Mouse (Mus musculus) liver, embryonic 14.5 days (tissue): ENCODE measurements around the gene Them7. TPM values are rescaled to one million over a fixed set of nuclear protein-coding genes. Genes with fewer than 3 reads are reported as not detected.

Experiments
- ATAC-seq: fragments of 200-750 bp; cut with Nextera tagmentation; 2 replicates; pipeline ENCODE4 v1.8.0; 2017; ENCODE audit warnings: moderate number of reproducible peaks, mild to moderate bottlenecking, moderate library complexity; ENCODE audit not compliant: insufficient read depth
- DNase-seq, 3 experiments: peaks; one replicate each; pipeline ENCODE4 v3.0.0-alpha.2; 2012 to 2013; ENCODE audit warnings: low read depth in 3 of 3, low spot score in 3 of 3
- H3K27ac ChIP-seq: fragments of 300-500 bp; sonication (generic); 2 replicates; pipeline ENCODE4 v1.5.1; 2014; ENCODE audit warnings: moderate library complexity, mild to moderate bottlenecking, control low read depth, inconsistent platforms
- H3K27me3 ChIP-seq: fragments of 300-500 bp; sonication (generic); 2 replicates; pipeline ENCODE4 v1.6.1; 2014; ENCODE audit warnings: mild to moderate bottlenecking, low read length, moderate library complexity; ENCODE audit not compliant: control insufficient read depth, insufficient read depth
- H3K36me3 ChIP-seq: fragments of 300-500 bp; sonication (generic); replicated peaks from 2 replicates; pipeline ENCODE4 v1.6.1; 2014; ENCODE audit warnings: low read depth; ENCODE audit not compliant: control insufficient read depth, insufficient read depth
- H3K4me1 ChIP-seq, 2 experiments: fragments of 200-500 bp in 1 of 2; fragments of 300-500 bp in 1 of 2; sonication (generic) in 1 of 2; replicated peaks; 2 replicates each; pipeline ENCODE4 v1.6.1; 2012 to 2014; ENCODE audit warnings: antibody characterized with exemption in 1 of 2, inconsistent platforms in 1 of 2, low read length in 1 of 2; ENCODE audit not compliant: control insufficient read depth in 2 of 2, insufficient read depth in 2 of 2
- H3K4me2 ChIP-seq: fragments of 300-500 bp; sonication (generic); 2 replicates; pipeline ENCODE4 v1.6.1; 2014; ENCODE audit warnings: low read depth, mild to moderate bottlenecking, control low read depth, moderate library complexity
- H3K4me3 ChIP-seq, 2 experiments: fragments of 200-500 bp in 1 of 2; fragments of 300-500 bp in 1 of 2; sonication (generic) in 1 of 2; 2 replicates each; pipeline ENCODE4 v1.5.1; 2012 to 2014; ENCODE audit warnings: low read depth in 2 of 2, low read length in 2 of 2, mild to moderate bottlenecking in 2 of 2, control low read depth in 1 of 2, inconsistent platforms in 1 of 2, moderate library complexity in 1 of 2; ENCODE audit not compliant: insufficient read depth in 1 of 2
- H3K9ac ChIP-seq: fragments of 300-500 bp; sonication (generic); replicated peaks from 2 replicates; pipeline ENCODE4 v1.6.1; 2014; ENCODE audit warnings: mild to moderate bottlenecking, control low read depth, moderate library complexity
- H3K9me3 ChIP-seq: fragments of 300-500 bp; sonication (generic); 2 replicates; pipeline ENCODE4 v1.6.1; 2016; ENCODE audit warnings: low read length, mixed read lengths; ENCODE audit not compliant: control insufficient read depth
- CTCF ChIP-seq: IDR thresholded peaks from 2 replicates; pipeline ENCODE4 v1.5.1; 2016; ENCODE audit warnings: antibody characterized with exemption, low read depth, control low read depth
- EP300 ChIP-seq: IDR thresholded peaks from 2 replicates; pipeline ENCODE4 v1.6.1; 2016; ENCODE audit warnings: antibody characterized with exemption, low read depth
- WGBS: fragments of 180-500 bp; shearing (Covaris S2); extraction: QIAGEN DNeasy Blood & Tissue Kit; methylation state at CpG from one replicate; pipeline ENCODE4 v1.1.7; 2014; ENCODE audit not compliant: insufficient replicate concordance; 5-methylcytosine and 5-hydroxymethylcytosine counted together
- polyA plus RNA-seq, 2 experiments: library from polyadenylated mRNA; depleted of rRNA in 1 of 2; stranded (reverse) in 1 of 2; unstranded in 1 of 2; fragments of >200 nt; fragmentation: Nextera tagmentation in 1 of 2; extraction: Ambion mirVana in 1 of 2; gene quantifications; 2 replicates each; pipeline versions ENCODE4 v1.2.1 to v1.2.3; 2012 to 2014

Gene Them7
- polyA plus RNA-seq, 2 experiments: 0.67 to 1.5 TPM

GRCm38 (mm10) chr2:105375261-105375660 lies 151.1 kb downstream of the Them7 start:
- Histone ChIP-seq H3K4me1 (peaks cover 0 to 9% of the 10 kb centered on the region in 2 experiments; a peak in 3 of 4 replicates), H3K36me3 (no peaks in the 10 kb centered on the region), H3K27ac (no peak overlapping the region), H3K9me3 (no peaks in the 10 kb centered on the region), H3K9ac (no peak overlapping the region), H3K4me3 (no peak overlapping the region), H3K27me3 (peaks cover 3% of the 10 kb centered on the region; the same call in 1 of the 2 replicates), H3K4me2 (no peak overlapping the region)
- no peak for TF ChIP-seq EP300
- no peak for TF ChIP-seq CTCF
- WGBS: 81% methylated on average over 7 of the region's 7 CpGs
- ATAC-seq (no peak), DNase-seq (no peak)

GRCm38 (mm10) chr2:105375705-105376104 lies 151.6 kb downstream of the Them7 start:
- Histone ChIP-seq H3K9me3 (no peaks in the 10 kb centered on the region), H3K9ac (no peak overlapping the region), H3K27me3 (peaks cover 3% of the 10 kb centered on the region; the same call in 1 of the 2 replicates), H3K4me3 (no peak overlapping the region), H3K27ac (no peak overlapping the region), H3K4me2 (no peak overlapping the region), H3K36me3 (no peaks in the 10 kb centered on the region), H3K4me1 (peaks cover 0 to 9% of the 10 kb centered on the region in 2 experiments; a peak in 3 of 4 replicates)
- ATAC-seq (no peak), DNase-seq (no peak)
- TF ChIP-seq CTCF (no peak), EP300 (no peak)
- WGBS: 60% methylated on average over 4 of the region's 4 CpGs

GRCm38 (mm10) chr2:105379682-105380081 lies 155.6 kb downstream of the Them7 start:
- no peak for TF ChIP-seq CTCF
- TF ChIP-seq EP300: no peak
- Histone ChIP-seq H3K9me3 (no peaks in the 10 kb centered on the region), H3K4me1 (peaks cover 0 to 10% of the 10 kb centered on the region in 2 experiments; a peak in 3 of 4 replicates), H3K4me2 (peak overlapping the region; percentile 9), H3K27ac (no peak overlapping the region), H3K4me3 (no peak overlapping the region), H3K27me3 (no peaks in the 10 kb centered on the region), H3K9ac (no peak overlapping the region), H3K36me3 (no peaks in the 10 kb centered on the region)
- WGBS: 52% methylated on average over 1 of the region's 1 CpGs
- ATAC-seq (peak; percentile 65; the same call in 1 of the 2 replicates), DNase-seq (no peak)

GRCm38 (mm10) chr2:105380757-105381319 lies 156.7 kb downstream of the Them7 start:
- peaks cover 0 to 10% of the 10 kb centered on the region in 2 experiments; a peak in 3 of 4 replicates for H3K4me1 ChIP-seq
- DNase-seq (no peak), ATAC-seq (no peak)
- H3K27me3 ChIP-seq: no peaks in the 10 kb centered on the region
- 49% methylated on average over 3 of the region's 3 CpGs for WGBS
- H3K27ac ChIP-seq: no peak overlapping the region
- TF ChIP-seq EP300 (no peak), CTCF (no peak)
- no peaks in the 10 kb centered on the region for H3K9me3 ChIP-seq
- H3K9ac ChIP-seq: no peak overlapping the region
- H3K4me2 ChIP-seq: no peak overlapping the region
- no peak overlapping the region for H3K4me3 ChIP-seq
- H3K36me3 ChIP-seq: no peaks in the 10 kb centered on the region

GRCm38 (mm10) chr2:105383063-105383462 lies 158.9 kb downstream of the Them7 start:
- Histone ChIP-seq H3K27me3 (no peaks in the 10 kb centered on the region), H3K27ac (no peak overlapping the region), H3K9me3 (no peaks in the 10 kb centered on the region), H3K4me2 (no peak overlapping the region), H3K4me1 (peaks cover 0 to 10% of the 10 kb centered on the region in 2 experiments; a peak in 3 of 4 replicates), H3K36me3 (no peaks in the 10 kb centered on the region), H3K4me3 (no peak overlapping the region), H3K9ac (no peak overlapping the region)
- TF ChIP-seq CTCF (no peak), EP300 (no peak)
- 77% methylated on average over 8 of the region's 8 CpGs for WGBS
- DNase-seq (no peak), ATAC-seq (no peak)
